Mouse (Mus musculus) megakaryocyte, embryonic 14.5 days (primary cell): ENCODE measurements around the gene Ppm1h.

Experiments used
- FLI1 ChIP-seq: IDR thresholded peaks from 2 replicates; pipeline ENCODE4 v1.6.1; 2012; ENCODE audit warnings: low read length, inconsistent platforms, mixed read lengths
- GATA1 ChIP-seq: IDR thresholded peaks from 3 replicates; pipeline ENCODE4 v1.6.1; 2012; ENCODE audit warnings: mixed read lengths, low read length, inconsistent platforms, borderline replicate concordance

- TF ChIP-seq GATA1 = no peak
- no peak for TF ChIP-seq FLI1
Observed at GRCm38 (mm10) chr10:122756879-122757530, 78.4 kb downstream of the Ppm1h start.
